Mouse (Mus musculus) cerebellum, postnatal 36 days (tissue): ENCODE data around the gene Sema3c.
"Not testable (repeated sequence)": the region's sequence is repeated elsewhere in the genome, so short reads cannot be mapped to it uniquely, and the experiment has no call there.

Experiments
- DNase-seq, 2 experiments: peaks; one replicate each; pipeline ENCODE4 v3.0.0; 2021 to 2022; ENCODE audit warnings: mixed read lengths in 2 of 2

The Sema3c gene

DNA sequence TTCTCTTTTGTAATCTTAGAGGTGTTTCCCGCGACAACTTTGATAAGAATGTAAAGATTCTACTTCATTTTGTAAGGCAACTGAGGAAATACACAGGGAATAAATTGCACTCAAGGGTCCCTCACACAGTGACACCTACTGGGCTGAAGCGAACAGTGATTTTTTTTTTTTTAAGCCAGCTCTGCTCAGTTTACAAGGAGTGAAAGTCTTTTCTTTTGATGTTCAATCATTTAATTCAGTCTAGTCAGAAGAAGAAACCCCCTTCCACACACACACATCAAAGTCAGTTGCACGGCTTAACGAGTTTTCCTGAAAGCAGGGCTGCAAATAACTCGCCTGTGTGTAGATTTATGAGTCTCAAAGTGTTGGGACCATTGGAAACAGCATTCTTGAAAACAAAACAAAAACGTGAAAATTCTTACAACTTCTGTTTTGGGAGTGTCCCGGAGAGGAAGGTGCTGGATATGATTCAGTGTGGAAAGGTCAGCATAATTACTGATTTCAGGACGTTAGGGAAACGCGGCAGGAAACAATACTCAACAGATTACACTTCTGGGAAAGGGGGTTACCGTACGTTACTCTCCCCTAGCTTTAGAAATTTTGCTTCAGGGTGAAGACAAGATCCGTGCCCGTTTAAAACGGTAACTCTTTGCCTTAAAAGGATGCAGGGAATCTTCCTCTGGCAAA, at the start of gene Sema3c:
Sema3c (plus strand) TSS at position 588 of the 687 bp plus-strand sequence.
- no peak for DNase-seq

DNA sequence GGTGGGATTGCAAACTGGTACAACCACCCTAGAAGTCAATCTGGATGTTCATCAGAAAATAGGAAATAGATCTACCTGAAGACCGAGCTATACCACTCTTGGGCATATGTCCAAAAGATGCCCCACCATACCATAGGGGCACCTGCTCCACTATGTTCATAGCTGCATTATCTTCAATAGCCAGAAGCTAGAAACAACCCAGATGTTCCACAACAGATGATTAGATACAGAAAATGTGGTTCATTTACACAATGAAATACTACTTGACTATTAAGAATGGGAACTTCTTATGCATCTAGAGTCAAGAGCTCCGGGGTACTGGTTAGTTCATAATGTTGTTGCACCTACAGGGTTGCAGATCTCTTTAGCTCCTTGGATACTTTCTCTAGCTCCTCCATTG, 42.9 kb upstream of the Sema3c start:
- DNase-seq, result not testable (repeated sequence)

DNA sequence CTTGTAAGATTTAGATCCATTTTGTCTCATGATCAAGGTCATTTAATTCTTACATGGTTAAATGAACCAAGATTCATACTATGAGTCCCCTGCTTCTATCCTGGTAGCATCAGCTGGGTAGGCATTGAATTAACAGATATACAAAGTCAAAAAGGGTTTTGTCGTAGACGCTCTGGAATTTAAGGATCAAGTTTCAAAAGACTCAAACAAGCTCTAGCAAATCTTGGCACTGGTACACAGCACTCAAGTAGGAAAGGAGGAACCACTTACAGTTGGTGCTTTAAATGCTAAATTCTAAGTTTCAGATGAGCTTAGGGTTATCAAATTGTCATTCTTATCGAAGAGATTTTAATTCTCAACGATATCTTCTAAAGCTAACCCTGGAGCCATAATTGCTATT, 30.9 kb upstream of the Sema3c start:
- DNase-seq, result no peak

DNA sequence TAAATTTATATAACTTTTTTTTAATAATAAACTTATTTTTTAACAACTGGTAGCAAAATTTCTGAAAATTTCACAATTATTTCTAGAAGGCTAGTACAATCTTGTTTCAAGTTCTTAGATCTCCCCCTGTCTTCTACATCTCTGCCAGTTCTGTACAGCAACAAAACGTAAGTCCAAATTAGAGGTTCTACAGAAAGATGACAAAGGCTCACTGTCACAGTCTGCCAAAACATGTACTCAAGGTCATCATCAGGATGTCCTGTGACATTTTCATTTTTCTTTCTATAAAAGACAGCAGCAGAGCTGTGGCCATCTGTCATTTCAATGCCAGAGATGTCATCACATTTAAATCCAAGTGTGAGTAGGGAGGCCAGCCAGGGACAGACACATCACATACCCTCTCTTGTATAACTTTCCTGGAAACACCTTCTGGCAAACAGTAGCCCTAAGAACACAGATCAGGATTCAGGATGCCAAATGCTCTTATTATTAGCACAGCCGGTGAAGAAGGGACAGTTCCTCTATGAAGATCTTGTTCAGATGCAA, 29.1 kb upstream of the Sema3c start:
- DNase-seq, result no peak

DNA sequence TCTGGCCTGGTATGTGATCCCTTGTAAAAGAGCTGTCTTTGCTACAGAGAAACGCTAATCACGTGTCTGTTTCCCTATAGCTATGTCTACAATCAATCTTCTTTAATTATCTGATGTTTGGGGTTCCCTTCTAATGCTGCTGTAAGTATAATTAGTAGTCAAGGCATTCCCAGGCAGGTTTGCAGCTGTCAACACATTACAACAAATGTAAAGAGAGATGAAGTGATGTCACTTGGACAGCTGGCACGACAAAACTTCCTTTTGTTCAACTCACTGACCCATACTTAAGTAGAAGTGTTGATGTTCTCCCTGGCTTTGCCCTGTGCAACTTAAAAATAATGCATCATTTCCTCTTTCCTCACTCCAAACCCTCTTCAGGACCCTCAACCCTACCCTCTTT, 22.4 kb upstream of the Sema3c start:
- no peak for DNase-seq

DNA sequence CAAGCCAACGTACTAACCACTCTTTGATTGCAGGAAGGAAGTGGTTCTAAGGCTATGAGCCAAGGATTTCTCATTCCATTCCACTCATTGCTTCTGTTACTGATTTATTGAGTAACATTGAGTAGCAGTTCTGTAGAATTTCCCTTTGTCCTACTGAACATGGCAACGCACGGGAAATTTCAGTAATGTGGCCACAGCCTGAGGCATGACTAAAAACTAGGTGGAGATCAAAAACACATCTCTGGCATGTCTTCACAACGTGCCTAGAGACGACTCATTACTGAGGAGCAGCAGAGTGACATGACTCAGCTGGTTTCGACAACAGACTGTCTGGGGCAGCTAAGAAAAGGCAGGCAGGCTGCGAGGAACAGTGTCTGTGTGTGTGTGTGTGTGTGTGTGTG, 18.0 kb upstream of the Sema3c start:
- DNase-seq, result no peak

DNA sequence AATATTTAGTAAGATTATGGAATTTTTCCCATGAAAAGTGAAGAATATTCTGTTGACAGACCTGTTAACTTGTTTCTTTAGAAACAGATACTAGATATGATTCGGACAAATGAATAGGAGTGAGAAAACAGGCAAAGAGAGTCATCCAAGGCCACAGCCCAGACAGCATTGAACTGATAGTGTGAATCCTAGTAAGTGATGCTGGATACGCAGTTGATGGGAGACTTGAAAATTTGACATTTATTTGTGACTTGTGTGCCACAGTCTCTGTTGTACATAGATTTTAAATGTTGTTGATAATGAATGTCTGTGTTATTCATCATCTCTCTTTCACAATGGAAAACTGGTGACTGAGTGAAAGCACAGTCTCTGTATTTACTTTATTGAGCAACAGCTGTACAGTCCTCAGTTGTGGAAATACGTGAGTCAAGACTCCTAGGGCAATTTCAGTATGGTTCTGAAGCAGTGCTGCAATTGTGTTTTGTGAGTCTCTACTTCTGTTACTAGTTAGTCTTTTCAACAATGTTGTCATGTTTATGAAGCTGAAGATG, 17.3 kb upstream of the Sema3c start:
- DNase-seq, result no peak

DNA sequence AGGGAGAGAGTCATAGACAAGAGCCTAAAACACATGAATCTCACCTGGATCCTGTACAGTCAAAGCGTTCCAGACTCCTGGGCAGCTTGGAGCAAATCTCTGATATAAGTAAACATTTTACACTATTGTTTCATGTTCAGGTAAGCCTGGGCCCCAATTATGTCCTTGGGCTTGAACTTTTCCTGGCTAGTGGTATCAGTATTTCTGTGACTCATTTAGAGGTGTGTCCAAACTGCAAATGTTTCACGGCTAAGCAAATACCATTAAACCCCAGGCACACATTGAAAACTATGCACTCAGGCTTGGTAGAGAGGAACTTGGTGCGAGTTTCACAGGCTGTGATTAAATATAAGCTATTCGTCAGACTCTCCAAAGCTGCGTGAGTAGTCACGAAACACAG, 2.5 kb upstream of the Sema3c start:
- DNase-seq, result no peak

DNA sequence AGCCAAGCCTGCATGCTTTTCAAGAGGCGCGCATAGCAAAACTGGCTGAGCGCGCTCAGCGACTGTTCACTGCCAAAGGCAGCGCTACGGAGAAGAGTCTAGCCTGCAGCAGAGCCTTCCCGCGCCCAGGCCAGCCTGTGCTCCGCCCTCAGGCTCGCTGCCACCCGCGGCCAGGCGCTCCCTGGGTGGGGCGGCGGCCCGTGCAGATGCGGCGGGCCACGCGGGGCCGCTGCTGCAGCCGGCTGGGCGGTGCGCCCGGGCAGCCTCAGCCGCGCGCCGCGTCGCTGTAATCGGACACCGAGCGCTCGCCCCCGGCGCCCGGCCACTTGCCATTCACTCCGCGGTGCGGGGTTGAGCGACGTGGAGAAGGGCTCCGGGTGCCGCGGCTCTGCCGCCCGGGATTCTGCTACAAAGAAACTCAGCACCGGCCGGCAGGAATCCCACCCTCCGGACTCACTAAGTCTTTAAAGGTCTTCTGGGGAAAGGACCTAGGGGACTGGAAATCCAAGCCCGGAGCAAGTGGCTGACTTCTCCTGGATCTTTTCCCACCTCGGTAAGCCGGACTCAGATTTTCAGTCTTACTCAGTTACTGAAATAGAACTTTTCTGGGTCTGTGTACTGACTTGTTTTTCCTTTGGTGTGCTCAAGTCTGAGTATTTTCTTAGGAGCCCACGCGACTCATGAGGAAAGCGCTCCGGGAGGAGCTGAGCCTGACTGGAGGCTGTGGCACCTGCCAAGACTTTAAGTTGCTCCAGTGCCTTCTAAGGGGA, 517 bp downstream of the Sema3c start:
- DNase-seq, result peak; percentile 4 to 15

DNA sequence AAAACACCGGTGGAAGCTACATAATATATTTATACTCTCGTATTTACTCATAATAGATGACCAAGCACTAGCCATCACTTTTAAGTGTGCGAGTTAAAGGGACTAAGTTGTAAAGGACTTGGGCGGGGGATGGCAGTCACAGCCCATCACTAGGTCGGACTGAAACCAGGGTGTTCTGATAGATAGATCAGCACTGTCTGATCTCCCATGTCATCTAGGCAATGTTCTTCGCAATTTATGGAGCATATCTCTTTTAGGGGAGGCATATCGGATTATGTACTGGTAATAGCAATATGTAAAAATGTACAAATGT, 1.1 kb downstream of the Sema3c start:
- no peak for DNase-seq

DNA sequence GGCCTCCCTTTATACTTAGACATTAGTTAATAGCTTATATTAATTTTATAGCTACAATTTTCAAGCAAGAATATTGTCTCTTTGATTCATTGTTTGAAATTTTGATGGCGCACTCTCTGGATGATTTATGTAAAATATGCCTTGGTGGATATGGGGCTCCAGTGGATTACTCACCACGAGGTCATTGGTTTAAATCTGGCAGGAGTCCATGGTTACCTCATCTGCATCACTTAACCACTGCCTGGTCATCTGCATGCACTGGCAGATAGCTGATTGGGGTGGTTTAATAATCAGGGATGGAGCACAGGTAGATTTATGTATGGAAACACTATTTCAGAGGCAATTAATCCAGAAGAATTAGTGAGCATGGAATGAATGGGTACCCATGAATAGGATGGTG, 2.0 kb downstream of the Sema3c start:
- no peak for DNase-seq

DNA sequence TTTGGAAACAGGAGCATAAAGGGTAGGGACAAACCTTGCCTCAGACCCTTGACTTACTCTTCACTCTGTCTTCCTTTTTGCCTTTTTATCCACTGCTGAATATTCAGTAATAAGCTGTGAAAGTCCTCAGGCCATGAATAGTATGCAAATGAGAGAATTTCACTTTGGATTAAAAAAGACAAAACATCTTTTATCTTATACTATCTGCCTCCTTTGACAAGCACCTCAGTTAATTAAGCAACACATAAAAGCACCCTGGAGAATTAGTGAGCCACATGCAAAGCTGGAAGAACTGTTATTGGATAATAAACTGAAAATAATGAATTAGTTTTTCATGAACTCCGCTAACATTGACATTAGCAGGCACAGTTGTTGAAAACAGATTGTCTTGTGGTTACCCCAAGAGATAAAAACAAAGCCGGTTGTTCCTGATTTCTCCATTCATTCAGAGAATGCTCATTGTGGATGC, 8.0 kb downstream of the Sema3c start:
- DNase-seq, result no peak

DNA sequence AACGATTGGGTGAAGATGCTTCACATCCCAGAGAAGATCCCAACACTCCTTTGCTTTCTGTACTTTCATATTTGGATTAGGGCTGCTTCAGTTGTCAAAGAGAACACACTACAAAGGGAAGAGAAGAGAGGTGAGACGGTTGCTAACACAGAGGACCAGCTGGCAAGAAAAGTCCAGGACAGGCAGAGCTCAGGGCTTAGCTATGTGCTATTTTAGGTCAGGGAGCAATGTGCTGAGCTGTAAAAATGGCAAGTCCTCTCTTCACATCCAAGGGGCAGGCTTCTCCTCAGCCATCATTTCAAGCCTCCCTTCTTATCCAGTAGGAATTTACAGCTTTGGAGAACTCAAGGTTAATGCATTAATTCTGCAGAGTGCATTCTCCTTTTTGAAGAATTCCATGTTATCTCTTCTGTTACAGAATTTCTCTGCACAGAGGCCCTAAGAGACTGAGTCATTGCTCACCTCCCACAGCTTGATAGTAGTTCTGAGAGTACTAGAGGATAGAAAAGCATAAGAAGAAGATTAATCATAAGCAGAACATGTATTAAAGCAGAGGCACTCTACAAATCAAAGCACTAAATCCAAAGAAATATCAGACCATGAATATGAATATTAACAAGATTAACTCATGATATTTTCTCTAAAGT, 10.3 kb downstream of the Sema3c start:
- DNase-seq, result no peak

DNA sequence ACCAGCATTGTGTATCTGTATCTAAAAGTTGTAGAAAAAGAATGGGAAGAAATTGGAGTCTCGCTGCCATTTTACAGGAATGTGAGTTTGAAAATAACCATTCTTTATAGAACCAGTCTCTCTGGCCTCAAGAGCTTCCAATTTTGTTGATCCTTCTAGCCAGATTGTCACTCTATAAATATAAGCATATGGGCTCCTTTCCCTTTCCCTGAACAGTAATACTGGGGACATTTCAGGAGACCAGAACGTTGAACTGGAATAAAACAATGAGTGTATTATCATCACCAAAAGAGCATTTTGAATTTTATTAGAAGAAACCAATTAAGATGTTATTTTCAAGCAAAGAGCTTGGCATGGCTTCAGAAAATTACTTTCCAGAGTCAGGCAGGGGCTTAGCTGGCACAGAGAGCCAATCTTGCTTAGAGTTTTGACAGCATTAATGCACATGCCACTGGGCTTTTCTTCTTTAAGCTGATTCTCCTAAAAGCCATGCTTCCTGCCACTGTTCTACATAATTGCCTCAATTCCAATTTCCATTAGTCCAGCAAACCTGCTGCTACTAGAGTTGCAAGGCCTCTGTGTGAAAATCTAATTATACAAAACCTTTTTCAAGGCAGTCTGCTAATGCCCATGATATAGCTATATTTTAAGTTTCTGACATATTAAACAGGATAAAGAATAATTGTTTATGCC, 12.6 kb downstream of the Sema3c start:
- DNase-seq, result no peak

DNA sequence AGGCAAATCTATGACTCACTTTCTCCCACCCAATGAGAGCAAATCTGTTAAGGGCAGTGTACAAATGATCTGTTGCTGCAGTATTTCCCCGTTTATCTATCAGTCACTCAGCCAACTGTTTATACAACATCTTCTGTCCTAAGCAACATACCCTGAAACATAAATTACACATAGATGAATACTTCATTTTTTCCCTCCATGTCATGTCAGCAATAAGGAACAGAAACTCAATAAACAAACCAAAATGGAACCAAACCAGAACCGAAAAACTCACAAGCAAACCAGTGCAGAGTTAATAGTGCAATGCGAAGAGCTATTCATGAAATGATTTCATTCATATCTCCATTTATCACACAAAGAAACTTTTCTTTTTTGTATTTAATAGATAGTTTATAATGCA, 17.8 kb downstream of the Sema3c start:
- no peak for DNase-seq

DNA sequence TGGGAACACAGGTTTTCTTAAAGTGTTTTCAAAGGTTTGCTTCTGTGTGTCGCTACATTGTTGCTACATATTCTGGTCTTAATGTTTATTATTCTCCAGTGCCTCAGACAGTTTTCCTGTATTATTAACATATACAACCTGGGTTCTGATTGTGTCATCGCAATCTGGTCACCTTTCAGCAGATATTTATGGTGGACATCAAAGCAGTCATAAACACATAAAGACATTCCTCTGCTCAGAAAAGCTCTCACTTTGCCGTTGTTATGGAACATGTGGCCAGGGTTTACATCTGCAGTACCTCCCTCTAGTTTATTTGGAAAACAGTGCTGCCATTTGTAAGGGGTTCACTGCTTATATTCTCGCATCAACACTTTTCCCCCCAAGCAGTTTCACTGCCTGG, 27.6 kb downstream of the Sema3c start:
- no peak for DNase-seq

DNA sequence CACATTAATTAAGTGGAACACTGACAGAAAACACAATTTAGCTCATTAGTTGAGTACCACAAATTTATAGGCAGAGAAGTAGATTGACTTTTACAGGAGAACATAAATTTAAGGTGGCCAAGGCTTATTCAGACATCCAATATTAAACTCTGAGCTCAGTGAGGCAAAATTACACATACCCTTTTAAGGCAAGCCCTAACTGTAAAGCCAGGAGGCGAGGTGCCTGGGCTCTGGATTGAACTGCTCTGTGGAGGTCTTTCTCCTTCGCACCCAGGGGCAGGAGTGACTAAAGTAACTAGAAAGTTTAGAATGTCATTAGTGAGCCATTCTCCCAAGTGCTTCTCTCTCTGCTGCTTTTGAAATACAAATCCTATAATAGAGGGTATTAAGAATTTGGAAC, 46.5 kb downstream of the Sema3c start:
- DNase-seq, result no peak

DNA sequence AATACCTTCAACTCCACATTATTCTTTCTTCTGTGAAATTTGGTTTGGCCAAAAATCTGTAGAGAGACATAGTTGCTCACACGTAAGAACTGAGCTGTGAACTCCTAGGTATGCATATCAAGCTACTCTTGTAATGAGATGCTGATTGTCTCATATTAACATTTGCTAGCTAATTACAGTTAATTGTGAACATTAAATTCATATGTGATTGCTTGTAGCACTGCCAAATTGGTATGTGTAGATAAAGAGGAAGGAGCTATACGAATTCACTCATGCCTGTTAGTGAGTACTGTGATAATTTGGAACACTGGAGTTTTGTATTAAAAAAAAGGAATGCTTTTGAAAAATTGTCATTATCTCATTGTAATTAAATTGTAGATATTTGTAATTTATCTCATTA, 48.5 kb downstream of the Sema3c start:
- DNase-seq, result no peak

DNA sequence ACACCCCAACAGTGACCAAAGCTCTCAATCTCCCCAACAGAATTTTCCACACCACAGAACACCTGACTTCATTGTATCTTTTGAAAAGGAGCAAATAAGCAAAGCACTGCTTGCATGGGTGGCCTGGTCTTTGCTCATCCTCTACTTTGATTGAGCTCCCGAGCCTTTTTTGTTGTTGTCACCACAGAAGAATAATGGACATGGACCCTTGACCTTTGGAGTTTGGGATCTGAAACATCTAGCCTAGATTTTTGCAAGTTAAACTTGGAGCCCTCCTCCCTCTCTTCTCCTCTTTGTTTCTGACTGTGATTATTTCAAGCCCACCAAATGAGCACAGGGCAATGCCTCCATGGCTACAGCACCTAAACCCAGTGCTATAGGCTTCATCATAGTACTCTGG, 54.5 kb downstream of the Sema3c start:
- DNase-seq, result no peak

DNA sequence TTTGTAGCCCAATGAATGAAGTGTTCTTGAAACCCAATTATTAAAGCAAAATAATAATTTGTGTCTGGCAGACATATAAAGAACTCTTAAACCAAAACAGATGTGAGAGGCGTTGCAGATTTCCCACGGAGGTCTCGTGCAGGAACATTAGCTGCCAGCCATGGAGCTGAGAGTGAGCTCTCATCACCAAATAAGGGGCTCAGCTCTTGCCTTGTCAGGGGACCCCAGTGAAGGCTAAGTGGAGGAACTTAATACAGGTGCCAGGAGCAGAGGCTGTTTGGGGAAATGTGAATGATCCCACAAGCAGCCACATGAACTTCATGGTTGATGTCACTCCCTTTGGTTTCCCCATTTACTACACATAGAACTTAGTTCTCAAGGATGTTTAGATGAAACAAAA, 55.5 kb downstream of the Sema3c start:
- no peak for DNase-seq

DNA sequence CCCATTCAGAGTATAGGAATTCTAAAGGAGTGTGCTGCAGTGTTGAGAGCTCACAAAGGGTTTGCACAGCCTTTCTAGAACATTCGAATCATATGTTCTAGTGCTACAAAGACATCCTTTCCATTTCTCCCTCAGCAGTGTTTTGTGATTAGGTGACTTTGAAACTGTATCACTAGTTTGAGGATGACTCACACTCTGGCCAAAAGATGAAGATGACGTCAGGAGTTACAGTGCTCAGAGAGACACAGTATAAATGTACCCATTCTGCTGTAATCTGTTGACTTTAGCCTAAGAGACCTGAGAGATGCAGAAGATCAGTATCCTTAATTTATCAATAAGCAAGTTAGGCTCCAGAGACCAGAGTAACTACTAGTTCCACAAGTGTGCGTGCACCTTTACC, 65.4 kb downstream of the Sema3c start:
- DNase-seq, result no peak

DNA sequence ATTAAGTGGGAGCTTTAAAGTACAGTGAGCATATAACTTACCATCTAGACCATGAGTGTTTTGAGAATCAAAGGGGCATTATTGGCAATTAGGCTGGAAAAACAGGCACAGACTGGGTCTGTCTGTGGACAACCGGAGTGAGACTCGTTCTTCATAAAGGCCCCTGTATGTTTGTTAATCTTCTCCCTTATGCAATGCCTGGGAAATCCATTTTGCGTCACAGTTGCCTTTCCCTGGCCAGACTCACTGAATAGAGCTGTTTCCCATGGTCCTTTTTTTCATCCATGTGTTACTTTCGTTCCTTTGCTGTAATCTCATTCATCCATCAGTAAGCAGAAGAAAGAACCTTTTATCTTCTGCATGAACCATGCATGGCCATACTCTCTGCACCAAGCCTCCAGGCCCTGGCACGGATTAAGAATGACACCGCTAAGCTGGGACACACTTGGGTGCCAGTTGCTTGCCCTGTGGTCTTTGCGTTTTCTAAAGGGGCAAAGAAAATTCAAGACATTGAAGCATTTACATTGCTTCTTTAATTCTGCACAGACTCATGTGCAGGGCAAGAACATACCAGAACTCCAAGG, 73.7 kb downstream of the Sema3c start:
- no peak for DNase-seq
